Mouse (Mus musculus) left cerebral cortex, postnatal 10 days (tissue): ENCODE data around the gene Nap1l4. TPM values are rescaled to one million over a fixed set of nuclear protein-coding genes. Genes with fewer than 3 reads are reported as not detected.

Experiments used
- DNase-seq, 2 experiments: peaks; one replicate each; pipeline ENCODE4 v3.0.0; 2021 to 2022; ENCODE audit warnings: low spot score in 2 of 2, mixed read lengths in 1 of 2; ENCODE audit errors: extremely low spot score in 1 of 2
- intact Hi-C: fragments of 180-260 bp; cut with DNase I; formaldehyde crosslinking; loops from one replicate; pipeline ENCODE4 v1.15.1; 2025
- total RNA-seq, 2 experiments: library from RNA; stranded (reverse); gene quantifications; 2 replicates each; pipeline ENCODE4 v1.2.3; 2021

Nap1l4 gene
- total RNA-seq, 2 experiments from 2014 or later = 142 to 147 TPM

DNA sequence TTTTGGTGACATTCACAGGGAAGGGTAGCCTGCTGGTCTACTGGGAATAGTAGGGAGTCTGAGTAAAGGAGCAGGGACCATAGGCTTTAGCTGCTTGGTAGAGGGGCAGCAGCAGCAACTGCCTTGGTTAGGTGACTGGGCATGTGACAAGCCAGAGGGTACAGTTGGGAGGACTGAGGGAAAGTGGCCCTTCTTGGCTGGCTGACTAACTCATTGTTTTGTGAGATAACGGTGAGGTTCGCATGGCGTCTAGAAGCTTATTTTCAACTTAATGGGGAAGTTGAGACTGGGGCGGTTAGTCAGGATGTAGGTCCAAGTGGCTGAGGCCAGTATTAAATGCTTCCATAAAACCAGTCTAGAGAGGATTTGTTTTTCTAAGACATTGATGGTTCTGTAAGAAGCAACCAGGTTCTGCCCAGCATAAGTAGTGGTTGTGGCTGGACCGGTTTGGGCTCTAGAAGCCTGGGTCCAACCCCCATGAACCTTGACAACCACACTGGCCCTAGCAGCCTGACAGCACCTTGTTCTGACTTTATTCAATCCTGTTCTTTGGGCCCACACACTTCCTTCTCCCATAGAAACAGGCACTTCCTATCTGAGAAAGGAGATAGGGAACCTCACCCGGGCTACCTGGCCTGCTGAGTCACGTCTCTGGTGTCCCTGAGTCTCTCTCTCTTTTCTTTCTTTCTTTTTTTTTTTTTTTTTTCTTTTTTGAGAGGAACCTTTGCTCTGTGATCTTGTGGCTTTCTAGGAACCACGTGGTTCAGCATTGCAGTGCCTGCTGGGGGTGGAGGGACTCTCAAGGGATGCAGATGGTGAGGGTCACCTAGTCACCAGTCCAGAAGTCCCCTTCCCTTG, 53.6 kb downstream of the Nap1l4 start:
- intact Hi-C loops = no loop called here
- no peak for DNase-seq

DNA sequence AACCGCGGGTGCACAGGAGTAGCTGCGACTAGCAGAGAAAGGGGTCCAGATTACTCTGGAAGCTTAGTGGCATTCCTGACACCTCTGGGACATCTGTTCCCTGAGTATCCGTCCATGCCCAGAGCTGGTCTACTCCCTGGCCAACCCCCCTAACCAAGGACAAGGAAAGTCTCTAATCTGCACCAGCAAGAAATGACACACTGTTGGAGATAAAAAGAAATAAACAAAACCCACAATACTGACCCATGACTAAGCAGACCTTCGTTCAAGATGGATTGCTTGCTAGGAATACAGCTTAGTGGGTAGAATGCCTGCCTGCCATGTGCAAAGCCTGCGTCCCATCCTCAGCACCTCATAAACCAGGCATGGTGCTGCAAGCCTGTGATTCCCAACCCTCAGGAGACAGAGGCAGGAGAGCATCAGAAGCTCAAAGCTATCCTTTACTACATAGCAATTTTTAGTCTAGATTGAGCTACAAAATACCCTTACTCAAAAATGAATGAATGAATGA, 55.2 kb downstream of the Nap1l4 start:
- intact Hi-C loops = no loop called here
- DNase-seq = no peak

- no peak for DNase-seq
- intact Hi-C loops = no loop called here
Observed at GRCm38 (mm10) chr7:143489735-143490134, 59.2 kb downstream of the Nap1l4 start.

GRCm38 (mm10) chr7:143482541-143482940, 66.4 kb downstream of the Nap1l4 start:
- DNase-seq = no peak
- intact Hi-C loops = no loop called here

GRCm38 (mm10) chr7:143481806-143482387, 67.0 kb downstream of the Nap1l4 start:
- no peak for DNase-seq
- intact Hi-C loops = no loop called here

DNA sequence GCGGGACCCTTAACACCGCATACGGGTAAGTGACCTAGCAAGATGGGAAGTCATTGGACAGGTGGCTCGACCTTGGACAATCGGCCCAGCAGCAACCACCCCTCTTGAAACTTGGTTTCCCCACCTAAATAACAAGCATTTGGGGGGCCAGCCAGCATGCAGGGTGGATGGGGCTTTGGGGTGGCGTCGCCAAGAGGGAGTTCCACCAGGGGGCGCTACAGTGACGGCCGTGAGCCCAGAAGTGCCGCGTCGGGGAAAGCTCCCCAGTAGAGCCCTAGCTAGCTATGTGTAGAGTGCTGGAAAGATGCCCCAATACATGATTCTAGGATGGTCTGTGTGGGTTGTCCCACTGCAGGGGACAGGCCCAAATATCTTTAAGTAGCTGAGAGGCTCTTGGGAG, 68.4 kb downstream of the Nap1l4 start:
- intact Hi-C loops = no loop called here

GRCm38 (mm10) chr7:143477800-143478199, 71.1 kb downstream of the Nap1l4 start:
- intact Hi-C loops = loop anchor here (10.0 kb wide), 1 partner anchor 583 kb away; no protein-coding TSS in a partner anchor
- no peak for DNase-seq

More for the DNA sequence above, 68.4 kb downstream of the Nap1l4 start:
- DNase-seq = peak in 1 of 2 experiments; percentile 73

- intact Hi-C loops = loop anchor here (10.0 kb wide), 1 partner anchor 582 kb away; no protein-coding TSS in a partner anchor
- DNase-seq = no peak
Observed at GRCm38 (mm10) chr7:143476702-143477335, 72.1 kb downstream of the Nap1l4 start.

DNA sequence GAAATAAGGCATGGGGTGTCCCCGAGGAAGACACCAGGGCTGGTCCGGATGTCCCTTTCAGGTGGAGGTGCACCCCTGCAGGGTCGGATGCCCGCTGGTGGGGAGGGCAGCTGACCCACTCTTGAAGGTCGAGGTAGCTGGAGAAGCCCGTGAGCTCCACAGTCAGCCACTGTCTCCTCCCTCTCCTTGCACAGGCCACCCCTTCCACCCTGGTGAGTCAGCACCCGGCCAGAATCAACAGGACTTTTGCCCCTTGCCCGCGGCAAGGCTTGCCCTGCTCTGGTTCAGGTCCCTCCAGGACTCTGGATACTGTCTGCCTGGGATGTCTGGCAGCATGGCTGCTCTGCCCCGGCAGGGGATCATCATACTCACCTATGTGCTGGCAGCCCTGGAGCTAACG, 73.0 kb downstream of the Nap1l4 start:
- intact Hi-C loops = loop anchor here (10.0 kb wide), 1 partner anchor 581 kb away; no protein-coding TSS in a partner anchor
- DNase-seq = no peak

DNA sequence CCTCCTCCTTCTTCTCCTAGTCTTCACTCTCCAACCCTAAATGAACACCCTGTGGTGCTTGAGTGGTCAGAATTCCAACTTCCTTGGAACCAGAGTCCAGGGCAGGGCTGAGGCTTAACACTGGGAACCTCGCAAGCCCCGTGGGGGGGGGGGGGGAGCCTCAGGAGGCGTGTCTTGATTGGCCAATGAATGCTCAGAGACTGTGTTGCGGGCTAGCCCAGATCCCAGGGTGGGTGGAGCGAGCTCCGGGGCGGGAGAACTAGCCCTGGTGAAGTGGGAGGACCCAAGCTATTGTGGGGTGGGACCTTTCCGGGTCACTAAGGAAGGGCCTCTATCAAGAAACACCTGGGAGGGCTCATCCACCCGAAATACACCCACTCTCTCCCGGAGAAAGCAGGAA, 74.1 kb downstream of the Nap1l4 start:
- intact Hi-C loops = loop anchor here (10.0 kb wide), 1 partner anchor 580 kb away; no protein-coding TSS in a partner anchor
- DNase-seq = no peak

GRCm38 (mm10) chr7:143473347-143474101, 75.4 kb downstream of the Nap1l4 start, which contains the start of gene Slc22a18:
Gene Slc22a18 (plus strand): TSS chr7:143473736.
- DNase-seq = peak in 1 of 2 experiments; percentile 63
- intact Hi-C loops = loop anchor here (10.0 kb wide), 1 partner anchor 579 kb away; no protein-coding TSS in a partner anchor

- peak; percentile 64 to 89 for DNase-seq
- intact Hi-C loops = loop anchor here (10.0 kb wide), 1 partner anchor 575 kb away; no protein-coding TSS in a partner anchor
Observed at GRCm38 (mm10) chr7:143469946-143470345, 79.0 kb downstream of the Nap1l4 start.

DNA sequence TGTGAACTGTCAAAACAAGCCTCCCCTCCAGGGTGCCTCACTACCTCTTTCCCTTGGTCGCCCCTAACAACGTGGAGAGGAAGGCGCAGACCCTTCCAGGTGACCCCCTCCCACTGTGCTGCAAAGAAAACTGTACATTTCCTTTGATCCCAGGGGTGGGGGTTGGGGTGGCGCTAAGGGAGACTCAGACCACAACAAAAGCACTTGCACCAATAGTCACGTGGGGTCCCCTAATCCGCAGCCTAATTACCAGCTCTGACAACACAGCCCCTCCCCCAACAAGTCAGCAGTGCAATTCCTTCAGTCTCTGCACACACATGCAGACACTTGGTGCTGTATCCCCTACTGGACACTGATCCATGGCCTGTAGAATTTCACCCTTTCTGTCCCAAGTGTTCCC, 81.2 kb downstream of the Nap1l4 start:
- no peak for DNase-seq
- intact Hi-C loops = no loop called here

DNA sequence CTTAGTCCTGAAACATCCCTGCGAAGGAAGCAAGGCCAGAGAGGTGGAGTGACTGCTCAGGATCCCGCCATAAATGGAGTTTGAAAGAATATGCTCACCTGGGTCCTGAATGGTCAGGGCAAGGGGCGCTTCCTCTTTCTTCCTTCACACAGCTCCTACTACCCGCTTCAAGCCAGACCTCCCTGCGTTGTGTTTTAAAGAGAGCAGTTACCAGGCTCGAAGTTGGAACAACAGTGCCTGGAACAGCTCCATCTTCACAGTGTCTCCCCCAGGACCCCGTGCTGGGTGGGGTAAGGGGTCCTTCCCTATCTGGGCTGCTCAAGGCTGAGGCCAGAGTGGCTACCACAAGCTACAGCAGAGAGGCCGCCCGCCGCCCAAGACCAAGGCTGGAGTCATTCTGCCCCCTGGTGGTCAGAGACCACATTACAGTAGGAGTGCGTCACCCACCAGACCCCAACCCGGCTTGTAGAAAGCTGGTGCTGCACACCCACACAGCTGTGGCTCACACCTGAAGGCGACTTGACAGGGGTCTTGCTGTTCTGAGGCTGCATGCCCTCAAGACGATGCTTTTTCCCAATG, 82.7 kb downstream of the Nap1l4 start:
- intact Hi-C loops = loop anchor here (1.0 kb wide), 1 partner anchor 312 kb away; no protein-coding TSS in a partner anchor
- peak; percentile 70 to 84 for DNase-seq

DNA sequence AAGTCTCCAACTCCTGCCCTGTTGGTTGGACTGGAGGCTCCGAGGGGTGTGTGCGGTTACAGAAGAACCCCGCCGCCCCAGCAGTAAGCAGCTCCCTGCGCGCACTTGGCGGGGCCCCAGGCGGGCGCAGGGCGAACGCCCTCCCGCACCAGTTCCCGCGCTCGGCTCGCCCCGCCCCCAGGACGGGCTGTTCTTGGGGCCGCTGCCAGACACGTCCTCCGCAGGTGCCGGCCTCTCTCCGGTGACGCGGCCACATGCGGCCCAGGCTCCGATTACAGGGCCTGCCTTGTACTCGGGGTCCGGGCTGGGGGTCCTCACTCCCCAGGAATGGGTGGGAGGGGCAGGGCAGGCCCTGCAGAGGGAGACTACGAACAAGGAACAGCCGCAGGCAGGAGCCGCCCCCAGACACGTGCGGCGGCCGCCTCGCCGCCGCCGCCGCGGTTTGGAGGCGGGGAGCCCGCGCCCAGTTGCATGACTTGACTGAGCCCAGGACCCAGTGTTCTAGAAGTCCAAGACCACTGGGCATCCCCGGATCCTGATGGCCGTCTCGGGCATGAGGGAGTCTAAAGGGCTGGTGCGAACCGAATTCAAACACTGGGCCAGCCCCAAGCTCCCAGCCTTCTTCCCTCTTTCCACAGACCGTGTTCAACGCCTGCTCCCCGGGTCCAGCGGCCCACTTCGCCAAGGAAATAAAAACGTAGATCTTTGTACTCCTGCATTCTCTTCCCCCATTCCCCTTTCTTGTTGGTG, 83.9 kb downstream of the Nap1l4 start:
- intact Hi-C loops = loop anchor here (5.0 kb wide), 1 partner anchor 168 kb away; no protein-coding TSS in a partner anchor
- DNase-seq = peak in 1 of 2 experiments; percentile 80

- peak; percentile 49 to 86 for DNase-seq
- intact Hi-C loops = loop anchor here (5.0 kb wide), 1 partner anchor 167 kb away; no protein-coding TSS in a partner anchor
Observed at GRCm38 (mm10) chr7:143463865-143464415, 85.0 kb downstream of the Nap1l4 start.
